Mouse (Mus musculus) ES-E14 (cell line): ENCODE measurements around the gene Chd1l.

Experiments used
- CHD2 ChIP-seq: IDR thresholded peaks from 2 replicates; pipeline ENCODE4 v1.6.1; 2014; ENCODE audit warnings: mild to moderate bottlenecking, low read depth, low read length, inconsistent platforms
- HCFC1 ChIP-seq: IDR thresholded peaks from 2 replicates; pipeline ENCODE4 v1.6.1; 2012; ENCODE audit warnings: low read length, inconsistent platforms, borderline replicate concordance; ENCODE audit not compliant: insufficient read depth
- ZC3H11A ChIP-seq: IDR thresholded peaks from 2 replicates; pipeline ENCODE4 v1.6.1; 2012; ENCODE audit warnings: low read depth, mild to moderate bottlenecking, inconsistent platforms, low read length, borderline replicate concordance

GRCm38 (mm10) chr3:97658426-97659193, 48.6 kb upstream of the Chd1l start:
- TF ChIP-seq CHD2 (no peak), HCFC1 (0 out of 2 replicates have a peak, but pooled peaks have one; percentile 1), ZC3H11A (no peak)
